Mouse (Mus musculus) forelimb bud, embryonic 11.5 days (tissue): Measurements from ENCODE around the gene Btbd2.

Experiments used
- DNase-seq: peaks from one replicate; pipeline ENCODE4 v3.0.0-alpha.2; 2012; ENCODE audit warnings: low read depth, low spot score

Btbd2 gene

DNA sequence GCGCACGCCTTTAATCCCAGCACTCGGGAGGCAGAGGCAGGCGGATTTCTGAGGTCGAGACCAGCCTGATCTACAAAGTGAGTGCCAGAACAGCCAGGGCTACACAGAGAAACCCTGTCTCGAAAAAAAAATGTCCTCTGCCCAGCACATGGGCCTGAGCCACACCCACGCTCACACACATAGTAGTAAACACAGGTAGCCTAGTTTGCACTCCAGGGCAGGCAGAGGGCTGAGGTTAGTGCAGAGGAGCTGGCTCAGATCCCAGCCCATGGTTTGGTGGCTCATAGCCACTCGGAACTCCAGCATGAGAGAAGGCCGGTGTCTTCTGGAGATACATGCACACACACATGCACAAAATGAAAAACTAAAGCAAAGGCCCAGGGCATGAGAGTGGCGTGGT is 9.9 kb downstream of the Btbd2 start:
- no peak for DNase-seq

DNA sequence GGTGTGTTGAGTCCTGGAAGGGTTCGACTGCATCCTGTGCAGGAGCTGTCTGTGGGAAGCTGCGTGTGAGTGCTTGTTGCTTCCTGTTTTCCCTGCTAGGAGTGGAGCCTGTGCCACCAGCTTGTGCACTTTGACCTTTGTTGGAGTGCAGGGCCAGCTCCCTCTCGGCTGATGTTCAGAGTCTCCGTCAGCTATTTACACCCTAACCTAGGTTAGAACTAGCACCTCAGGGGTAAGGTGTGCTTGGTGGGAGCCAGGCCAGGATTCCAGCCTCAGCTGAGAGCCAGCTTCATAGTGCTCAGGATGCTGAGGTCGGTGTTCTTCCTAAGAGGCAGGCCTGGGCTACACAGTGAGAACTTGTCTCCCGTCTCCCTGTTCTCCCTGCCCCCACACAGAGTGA is 21.5 kb downstream of the Btbd2 start:
- DNase-seq: no peak

DNA sequence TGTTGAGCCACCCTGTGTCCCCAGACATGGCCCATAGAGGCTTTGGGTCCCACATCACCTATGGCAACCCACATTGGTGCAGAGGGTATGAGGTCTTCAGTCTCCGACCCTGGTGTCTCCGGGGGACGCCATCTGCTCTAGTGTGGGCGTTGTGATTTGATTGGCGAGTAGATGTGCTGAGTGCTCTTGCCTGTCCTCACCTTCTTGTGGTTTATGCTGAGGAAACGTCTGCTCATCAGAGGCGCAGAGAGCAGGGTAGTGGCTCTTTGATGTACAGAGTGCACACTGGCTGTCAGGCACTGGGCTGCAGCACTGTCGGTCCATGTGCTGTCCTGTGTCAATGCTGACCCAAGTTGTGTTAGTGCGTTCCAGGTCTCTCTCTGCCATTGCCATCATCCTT is 27.9 kb downstream of the Btbd2 start:
- DNase-seq: no peak

DNA sequence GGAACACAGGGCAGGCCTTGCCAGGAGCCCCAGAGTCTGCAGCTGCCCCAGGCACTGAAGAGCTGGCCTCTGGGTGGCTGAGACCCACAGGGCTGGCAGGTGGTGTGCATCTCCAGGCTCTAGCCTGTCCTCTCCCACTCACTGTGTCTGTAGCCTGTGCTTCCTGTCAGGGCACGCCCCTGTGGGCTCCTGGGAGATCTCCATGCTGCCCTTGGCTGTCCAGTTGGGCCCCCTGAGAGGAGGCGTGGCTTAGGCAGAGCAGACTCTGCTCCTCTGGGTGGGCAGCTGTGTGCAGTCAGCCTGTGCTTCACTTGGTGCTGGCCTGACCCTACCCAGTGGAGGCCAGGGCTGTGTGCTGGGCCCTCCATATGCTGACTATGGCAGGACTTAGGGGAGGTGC is 29.2 kb downstream of the Btbd2 start:
- no peak for DNase-seq

DNA sequence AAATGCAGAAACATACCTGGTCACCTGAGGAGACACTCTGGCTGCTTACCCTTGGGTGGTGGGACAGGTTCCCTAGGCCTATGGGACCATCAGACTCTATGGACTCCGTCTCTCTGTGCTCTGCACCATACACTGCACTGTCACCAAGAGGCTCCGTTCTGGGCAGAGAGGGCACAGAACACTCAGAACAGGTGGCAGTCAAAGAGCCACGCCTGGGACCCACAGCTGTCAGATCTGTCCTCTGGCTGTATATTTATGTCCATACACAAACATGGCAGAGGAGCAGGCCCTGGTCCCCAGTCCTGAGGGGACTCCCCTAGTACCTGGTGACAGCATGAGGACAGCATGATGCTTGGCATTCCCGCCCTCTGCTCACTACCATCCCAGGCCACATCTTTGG is 31.1 kb downstream of the Btbd2 start:
- no peak for DNase-seq

DNA sequence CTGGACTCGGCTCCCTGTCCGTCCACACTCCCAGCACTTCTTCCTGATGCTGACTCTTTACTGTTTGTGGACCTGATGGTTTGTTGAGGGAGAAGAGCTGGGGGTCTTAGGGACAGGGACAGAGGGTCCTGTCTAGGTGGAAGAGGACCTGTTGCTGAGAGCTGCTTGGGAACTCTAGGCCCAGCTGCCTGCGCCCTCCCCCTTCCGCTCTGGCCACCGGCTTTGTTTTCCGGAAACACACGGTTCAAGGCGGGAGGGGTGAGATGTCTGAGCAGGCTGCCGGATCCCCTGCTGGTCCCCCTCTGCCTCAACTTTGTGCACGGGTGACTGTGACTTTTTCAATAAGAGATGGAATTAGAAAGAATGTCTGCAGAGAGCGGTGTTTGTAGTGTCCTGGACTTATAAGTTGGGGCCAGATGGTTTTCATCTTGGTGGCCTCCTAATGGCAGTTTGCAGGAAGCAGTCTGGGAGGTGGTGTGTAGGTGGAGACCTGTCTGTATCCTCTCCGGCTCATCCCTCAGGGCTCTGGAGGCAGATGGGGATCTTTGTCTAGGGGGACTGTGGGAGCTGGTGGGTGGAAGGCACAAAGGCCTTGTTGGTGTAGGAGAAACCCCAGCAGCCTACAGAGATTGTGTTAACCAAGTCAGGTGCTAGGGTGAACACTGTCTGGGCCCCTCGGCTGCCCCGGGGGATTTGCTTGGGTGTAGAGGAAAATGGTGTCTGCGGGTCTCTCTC is 33.2 kb downstream of the Btbd2 start:
- peak; percentile 49 for DNase-seq

DNA sequence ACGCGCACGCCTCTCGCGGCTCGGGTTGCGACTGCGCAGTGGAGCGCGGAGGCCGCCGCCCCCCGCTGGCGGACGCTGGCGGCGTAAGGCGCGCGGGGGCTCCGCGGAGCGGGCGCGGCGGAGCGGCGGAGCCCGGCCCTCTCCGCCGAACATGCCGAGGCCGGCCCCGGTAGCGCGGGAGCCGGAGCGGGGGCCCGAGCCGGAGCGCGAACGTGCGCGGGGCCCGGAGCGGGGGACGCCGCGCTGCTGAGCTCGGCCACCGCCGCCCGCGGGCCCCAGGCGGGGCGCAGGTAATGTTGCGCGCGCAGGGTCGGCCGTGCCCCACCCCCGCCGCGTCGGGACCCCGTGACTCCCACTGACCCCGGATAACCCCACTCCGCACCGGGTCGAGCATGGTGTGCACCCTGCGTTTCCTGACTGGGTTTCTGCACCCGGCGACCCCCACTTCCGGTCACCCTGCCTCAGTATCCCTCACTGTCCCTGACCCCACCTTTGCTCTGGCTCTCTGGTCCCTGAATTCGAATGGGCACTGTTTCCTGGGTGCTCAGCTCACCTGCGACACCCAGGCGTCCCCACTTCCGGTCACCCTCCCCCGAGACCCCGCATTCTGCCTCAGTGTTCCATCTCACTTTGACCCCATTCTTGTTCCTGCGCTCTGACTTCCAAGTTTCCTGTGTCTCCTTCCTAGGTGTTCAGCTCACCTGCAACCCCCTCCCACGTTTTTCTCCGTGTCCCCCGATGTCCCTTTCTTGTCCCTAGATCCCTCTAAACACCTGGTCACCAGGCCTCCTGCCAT is 34.0 kb downstream of the Btbd2 start, which contains the start of gene Csnk1g2:
Gene Csnk1g2, plus strand, starts transcription at position 178 of the 796 bp plus-strand sequence.
- DNase-seq: peak; percentile 7

DNA sequence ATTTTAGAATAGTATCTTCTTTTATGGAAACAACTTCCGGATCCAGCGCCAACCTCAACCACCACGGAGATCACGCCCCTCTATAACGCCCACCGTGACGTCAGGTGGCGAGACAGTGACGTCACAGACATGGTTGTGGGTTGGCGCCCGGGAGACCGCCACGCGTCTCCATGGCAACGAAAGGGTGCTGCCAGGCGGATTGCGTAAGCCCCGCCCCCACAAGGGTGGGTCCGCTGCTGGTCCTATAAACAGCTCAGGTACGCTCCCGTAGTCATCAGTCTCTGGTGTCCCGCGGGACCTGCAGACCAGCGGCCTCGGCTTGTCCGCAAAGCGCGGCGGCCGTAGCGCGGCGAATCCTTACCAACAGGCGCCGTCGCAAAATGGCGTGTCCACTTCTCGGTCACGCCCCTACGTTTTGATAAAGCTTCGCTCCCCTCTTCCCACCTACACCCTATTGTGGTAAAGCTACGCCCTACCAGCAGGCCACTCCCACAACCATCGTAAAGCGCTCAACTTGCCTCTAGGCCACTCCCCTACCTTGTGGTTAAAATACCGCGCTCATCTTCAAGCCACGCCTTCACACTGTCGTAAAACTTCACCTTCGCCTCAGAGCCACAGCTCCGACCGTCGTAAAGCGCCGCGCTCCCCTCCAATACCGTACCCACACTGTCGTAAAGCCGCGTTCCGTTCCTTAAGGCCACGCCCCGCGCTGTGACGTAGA is 34.8 kb downstream of the Btbd2 start:
- peak; percentile 100 for DNase-seq

DNA sequence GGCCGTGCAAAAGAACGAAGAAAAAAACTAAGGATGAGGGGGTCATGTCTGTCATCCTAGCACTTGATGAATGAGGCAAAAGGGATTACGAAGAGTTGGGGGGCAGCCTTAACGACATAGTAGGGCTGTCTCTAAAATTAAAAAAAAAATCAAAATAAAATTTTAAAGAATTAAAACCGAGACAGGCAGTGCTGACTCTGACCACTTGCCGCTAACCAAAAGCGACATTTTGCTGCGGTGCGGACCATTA is 35.3 kb downstream of the Btbd2 start:
- DNase-seq: no peak

DNA sequence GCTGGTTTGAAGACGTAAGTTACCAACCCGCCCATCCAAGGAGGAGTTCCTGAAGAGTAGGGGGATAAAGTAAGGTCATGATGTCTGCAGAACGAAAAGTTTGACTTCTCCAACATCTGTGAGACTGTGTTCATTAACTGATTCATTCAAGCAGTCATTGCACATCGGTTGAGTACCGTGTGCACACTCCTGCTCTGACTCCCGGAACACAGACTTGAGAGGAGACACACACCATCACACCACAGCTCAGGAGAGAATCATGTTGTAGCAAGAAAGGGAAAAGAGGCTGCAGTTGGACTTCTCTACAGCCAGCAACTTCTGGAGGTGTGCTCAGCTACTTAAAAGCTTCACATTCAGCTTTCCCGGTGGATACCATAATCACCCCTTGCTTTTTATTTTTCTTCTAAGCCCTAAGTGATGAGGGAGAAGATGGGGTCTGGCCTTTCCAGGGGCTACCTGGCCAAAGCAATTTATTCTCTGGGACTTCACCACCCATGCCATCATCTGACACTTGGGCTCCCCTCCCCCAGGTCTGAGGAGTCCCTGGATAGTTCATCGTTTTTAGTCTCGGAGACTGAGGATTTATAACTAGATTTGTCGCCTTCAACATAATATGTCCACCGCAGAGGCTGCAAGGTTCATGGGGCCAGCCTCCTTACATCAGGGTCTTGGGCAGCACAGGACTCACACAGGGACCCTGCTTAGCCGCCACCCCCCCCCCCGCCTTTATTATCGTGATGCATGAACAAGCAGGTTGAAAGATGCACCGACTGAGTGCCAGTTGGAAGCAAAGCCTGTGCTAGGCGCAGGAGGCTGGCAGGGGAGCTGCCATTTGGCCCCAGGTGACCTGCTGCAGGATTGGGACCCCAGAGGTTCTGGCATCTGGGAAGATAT is 35.8 kb downstream of the Btbd2 start:
- no peak for DNase-seq

DNA sequence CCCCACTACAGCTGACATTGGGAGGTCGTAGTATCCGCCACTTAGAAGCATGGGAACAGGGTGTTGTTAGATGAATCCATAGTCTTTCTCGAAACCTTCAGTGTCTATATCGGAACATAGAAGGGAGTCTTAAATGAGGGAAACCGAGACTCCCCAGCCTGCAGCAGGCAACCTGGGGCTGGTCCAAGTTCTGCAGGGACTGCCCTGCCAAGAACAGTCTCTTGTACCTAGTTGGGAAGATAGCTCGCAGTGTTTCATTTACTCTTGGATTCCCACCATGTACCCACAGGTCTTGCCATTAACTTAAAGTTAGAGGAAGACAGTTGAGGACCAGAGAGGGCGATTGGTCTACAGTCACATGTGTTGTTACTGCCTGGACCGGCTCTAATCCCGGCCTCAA is 36.5 kb downstream of the Btbd2 start:
- no peak for DNase-seq

DNA sequence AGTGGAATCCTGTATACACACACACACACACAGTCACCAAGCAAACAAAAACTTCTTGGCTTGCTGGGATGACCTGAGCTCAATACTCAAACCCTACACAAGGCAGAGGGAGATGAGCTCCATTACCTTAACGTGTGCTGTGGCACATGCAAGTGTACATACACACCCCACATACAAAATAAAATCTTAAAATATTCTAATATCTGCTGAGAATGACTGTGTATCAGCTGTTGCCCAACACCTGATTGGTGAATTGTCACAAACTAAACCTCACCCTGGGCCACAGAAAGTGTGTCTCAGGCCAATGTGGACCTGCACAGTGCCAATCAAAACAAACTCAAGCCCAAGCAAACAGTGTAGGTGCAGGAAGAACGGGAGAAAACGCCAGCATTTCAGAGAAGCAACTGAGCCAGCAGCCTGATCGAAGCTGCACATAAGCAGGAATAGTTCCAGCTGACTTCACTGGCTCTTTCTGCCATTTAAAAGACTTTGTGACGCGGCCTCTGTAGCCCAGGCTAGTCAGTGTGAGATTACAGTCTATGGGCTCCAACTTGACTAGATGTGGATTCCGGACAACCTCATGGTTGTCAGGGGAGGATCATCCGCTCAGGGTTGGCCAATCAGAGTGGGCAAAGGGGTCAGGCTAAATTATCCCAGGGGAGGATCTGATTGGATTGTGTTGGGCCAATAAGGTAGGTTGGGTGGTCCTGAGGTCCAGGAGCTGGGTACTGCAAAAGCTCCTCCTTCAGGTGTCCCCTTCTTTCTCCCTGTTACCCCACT is 37.2 kb downstream of the Btbd2 start:
- DNase-seq: peak; percentile 12

DNA sequence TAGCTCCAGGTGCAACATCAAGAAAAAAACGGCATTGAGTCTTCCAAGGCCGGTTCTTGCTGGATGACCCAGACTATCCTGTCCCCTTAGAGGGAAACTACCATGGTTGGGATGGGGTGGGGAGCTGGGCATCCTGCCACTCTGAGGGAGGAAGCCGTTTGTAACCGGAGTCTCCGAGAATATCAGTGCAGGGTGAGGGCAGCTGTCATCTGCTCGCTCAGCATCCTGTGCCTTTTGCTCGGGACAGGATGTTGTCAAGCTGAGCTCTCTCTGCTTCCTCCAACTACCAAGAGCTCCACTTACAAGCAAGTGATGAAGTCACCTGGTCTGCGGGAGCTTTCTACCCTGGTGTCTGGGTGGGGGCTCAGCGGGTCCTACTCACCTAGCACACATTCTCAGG is 38.7 kb downstream of the Btbd2 start:
- no peak for DNase-seq

DNA sequence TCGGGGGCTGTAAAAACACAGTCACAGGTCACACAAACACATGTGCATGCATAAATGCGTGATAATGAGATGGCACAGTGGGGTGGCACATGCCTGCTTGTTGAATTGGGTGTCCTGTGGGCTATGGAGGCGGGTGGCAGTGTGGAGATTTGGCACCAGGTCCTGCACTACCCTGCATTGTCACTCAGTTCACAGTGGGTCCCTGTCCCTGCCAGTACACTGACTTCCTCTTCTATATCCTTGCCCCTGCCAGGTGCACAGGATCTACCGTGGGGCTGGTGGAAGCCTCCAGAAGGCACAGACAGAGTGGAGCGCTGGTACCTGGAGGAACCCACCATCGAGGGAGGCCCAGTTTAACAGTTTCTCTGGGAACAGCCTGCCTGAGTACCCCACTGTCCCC is 42.5 kb downstream of the Btbd2 start:
- no peak for DNase-seq

DNA sequence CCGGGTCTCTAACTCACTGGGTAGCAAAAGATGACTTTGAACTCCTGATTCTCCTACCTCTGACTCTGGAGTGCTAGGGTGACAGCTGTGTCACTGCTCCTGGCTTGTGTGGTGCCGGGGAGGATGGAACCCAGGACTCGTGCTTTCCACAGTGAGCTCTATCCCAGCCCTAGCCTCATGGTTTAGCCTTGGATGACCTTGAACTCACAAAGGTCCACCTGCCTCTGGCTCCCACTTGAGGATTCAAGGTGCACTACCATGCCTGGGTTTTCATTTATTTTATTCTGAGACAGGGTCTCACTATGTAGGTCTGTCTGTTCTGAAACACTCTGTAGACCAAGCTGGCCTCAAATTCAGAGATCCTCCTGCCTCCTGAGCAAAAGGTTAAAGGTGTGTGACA is 43.0 kb downstream of the Btbd2 start:
- DNase-seq: no peak

DNA sequence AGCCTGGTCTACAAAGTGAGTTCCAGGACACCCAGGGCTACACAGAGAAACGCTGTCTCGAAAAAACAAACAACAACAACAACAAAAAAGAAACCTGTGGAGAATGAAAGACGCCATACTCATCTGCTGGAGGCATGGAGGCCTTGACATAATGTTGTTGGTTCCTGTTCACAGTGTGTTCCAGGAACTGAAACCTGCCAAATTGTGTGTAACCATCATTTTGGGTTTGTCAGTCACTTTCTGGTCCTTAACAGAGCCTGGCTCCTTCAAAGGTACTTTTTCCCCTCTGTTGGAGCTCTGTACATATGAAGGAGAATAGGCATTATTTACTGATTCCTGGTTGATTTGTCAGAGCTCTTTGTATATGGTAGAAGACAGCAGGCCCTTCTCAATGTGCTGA is 45.0 kb downstream of the Btbd2 start:
- no peak for DNase-seq

DNA sequence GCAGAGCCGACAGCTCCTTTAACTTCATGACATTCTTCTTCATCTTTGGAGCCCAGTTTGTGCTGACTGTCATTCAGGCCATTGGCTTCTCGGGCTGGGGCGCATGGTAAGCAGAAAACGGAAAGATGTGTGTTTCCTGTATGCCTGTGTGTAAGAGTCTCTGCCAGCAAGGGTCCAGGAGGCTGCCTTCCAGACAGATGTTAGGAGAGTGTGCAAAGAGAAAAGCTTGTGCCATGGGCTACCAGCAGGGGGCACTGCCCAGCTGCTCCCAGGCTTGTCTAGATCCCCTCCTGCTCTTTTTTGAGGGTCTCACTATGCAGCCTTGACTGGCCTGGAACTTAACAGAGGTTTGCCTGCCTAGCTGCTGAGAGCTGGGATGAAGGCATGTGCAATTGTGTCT is 45.8 kb downstream of the Btbd2 start:
- peak; percentile 59 for DNase-seq

DNA sequence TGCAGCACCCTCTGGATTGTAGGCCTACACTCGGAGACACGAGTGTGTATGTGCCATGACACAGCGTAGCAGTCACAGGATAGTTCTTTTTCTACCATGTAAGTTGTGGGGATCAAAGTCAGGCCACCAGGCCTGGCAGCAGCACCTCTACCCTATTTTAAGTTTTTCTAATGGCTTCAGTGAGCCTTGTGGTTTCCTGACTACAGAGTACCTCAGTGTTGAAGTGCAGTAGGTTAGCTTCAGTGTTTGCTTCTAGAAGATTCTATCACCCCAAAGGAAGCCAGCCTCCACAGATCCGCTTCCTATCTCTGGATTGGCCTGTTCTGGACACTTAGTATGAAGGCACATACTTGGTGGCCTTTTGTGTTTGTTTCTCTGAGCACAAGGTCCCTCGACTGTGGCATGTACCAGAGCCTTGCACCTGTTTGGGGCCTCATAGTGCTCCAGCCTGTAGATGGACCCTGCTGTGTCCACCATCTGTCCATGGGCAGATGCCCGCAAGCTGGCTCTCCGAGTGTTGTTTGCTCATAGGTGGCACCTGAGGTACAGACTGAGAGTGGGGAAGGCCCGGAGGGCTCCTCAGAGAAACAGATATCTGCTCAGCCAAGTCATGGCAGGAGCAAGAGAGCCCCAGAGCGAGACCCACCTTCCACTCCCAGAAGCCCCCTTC is 46.6 kb downstream of the Btbd2 start:
- no peak for DNase-seq

DNA sequence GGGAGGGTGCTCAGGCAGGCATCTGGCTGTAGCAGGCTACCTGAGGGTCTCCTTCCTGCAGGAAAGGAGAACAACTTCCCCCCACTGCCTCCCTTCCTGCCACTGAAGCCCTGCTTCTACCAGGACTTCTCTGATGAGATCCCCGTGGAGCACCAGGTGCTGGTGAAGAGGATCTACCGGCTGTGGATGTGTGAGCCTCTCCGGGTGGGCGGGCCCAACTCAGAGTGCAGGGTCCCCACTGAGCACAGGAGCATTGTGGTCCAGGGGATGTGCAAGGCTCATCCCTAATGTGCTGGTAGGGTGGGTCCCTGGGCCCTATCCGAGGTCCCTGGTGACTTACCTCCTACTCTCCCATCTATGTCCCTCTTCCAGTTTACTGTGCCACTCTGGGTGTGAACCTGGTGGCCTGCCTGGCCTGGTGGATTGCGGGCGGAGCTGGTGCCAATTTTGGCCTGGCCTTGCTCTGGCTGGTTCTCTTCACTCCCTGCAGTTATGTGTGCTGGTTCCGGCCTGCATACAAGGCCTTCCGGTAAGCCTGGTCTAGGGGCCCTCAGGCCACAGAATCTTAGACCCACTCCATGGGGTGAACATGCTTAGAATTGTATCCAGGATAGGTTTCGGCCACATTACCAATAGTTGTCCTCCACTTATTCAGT is 47.5 kb downstream of the Btbd2 start:
- no peak for DNase-seq

DNA sequence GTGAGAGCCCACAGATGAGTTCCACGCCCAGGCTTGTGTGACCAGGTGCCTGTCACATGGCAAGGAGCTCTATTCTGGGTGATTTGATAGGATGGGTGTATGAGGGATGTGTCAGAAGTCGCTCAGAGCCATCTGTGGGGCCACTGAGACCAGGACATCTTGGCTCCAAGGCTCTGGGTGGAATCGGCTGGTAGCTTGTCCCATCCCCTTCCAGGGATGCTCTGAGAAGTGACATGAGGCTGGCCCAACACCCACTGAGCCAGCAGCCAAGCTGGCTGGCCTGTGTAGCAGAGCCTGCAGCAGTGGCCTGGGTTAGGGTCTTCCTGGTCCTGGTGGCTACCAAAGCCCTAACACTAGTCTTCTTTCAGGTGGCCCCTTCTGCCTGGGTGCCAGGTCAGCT is 48.4 kb downstream of the Btbd2 start:
- DNase-seq: no peak
